Comparison of ENCODE assay signal across 29 mouse cellular contexts in the genomic region with DNA sequence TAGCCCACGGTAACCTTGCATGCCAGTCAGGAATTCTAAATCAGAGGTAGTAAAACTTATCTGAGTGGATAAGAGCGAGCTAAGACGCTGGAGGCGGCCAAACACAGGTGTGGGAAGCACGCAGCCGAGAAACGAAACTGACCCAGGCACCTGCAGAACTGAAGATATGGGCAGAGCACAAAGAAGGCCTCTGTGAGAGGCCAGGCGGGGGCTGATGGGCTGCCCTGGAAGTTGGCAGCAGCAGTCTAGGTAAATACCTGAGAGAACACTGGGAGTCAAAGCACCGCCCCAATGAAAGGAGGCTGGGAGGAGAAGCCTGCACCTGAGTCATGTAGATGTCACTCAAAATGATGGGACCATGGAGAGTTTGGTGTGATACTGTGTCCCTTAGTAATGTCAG. TPM values are rescaled to one million over a fixed set of nuclear protein-coding genes. Genes with fewer than 3 reads are reported as not detected.
A peak's percentile ranks its signal among the peaks of the same experiment; 100 is the strongest.
DNase-seq lines count a peak whose midpoint lies in the region; ATAC-seq and TF ChIP-seq lines count a peak whose summit lies in the region.
"Had no signal": no experiment of that assay in that cellular context is flagged by ENCODE, and none has a peak within 500 bp of the region (broad histone marks: within the 10 kb centered on the region; RNA-seq: fewer than 3 reads in every experiment).

No protein-coding gene starts in this region.

- H3K4me2 ChIP-seq in kidney, postnatal 0 days (ENCODE audit: low read length), result no peak overlapping the region
- H3K4me2 ChIP-seq: embryonic facial prominence, embryonic 12.5 days; forebrain, embryonic 12.5 days; hindbrain, embryonic 14.5 days; liver, embryonic 13.5 days had no signal

- no peak for ATAC-seq in kidney, postnatal 0 days (replicated peaks; ENCODE audit: low FRiP score, low read depth)
- ATAC-seq: inflammation-experienced regulatory T-cells, adult 6 months; midbrain, embryonic 16.5 days had no signal

- H3K27ac ChIP-seq in kidney, postnatal 0 days, result peak overlapping the region; percentile 66; the same call in 1 of the 2 replicates
- no peak overlapping the region for H3K27ac ChIP-seq in kidney, adult 2 months (ENCODE audit: insufficient read depth, low read depth, low read length)
- H3K27ac ChIP-seq in small intestine, adult 2 months (ENCODE audit: insufficient read depth, low read depth, low read length), result peak overlapping the region; percentile 93
- H3K27ac ChIP-seq: embryonic facial prominence, embryonic 12.5 days; forebrain, embryonic 12.5 days; gastrocnemius, adult 2 months; heart, embryonic 10.5 days; hindbrain, embryonic 14.5 days; liver, embryonic 13.5 days; macrophage; midbrain, embryonic 10.5 days had no signal

- TF ChIP-seq POLR2A in kidney, adult 2 months (IDR thresholded peaks at IDR 0.05; ENCODE audit: low read depth, low read length), result no peak
- peak; percentile 44; the same call in 1 of the 2 replicates for TF ChIP-seq POLR2A in small intestine, adult 2 months (IDR thresholded peaks at IDR 0.05; ENCODE audit: low read depth, low read length)

- peaks cover 12% of the 10 kb centered on the region for H3K4me1 ChIP-seq in kidney, postnatal 0 days (replicated peaks; ENCODE audit: insufficient read depth, low read length)
- H3K4me1 ChIP-seq in kidney, adult 2 months (ENCODE audit: control insufficient read depth, insufficient read depth, low read length), result peaks cover 13% of the 10 kb centered on the region
- H3K4me1 ChIP-seq in small intestine, adult 2 months (ENCODE audit: control insufficient read depth, insufficient read depth, insufficient read length, low read length), result peaks cover 29% of the 10 kb centered on the region
- H3K4me1 ChIP-seq: embryonic facial prominence, embryonic 12.5 days; forebrain, embryonic 12.5 days; liver, embryonic 13.5 days; midbrain, embryonic 10.5 days had no signal

- no peaks in the 10 kb centered on the region for H3K27me3 ChIP-seq in kidney, postnatal 0 days (ENCODE audit: insufficient read depth, low read length)
- no peaks in the 10 kb centered on the region for H3K27me3 ChIP-seq in kidney, adult 2 months (replicated peaks; ENCODE audit: control insufficient read depth, insufficient read depth, low read length)
- H3K27me3 ChIP-seq in small intestine, adult 2 months (ENCODE audit: control insufficient read depth, insufficient read depth, low read length), result no peaks in the 10 kb centered on the region
- H3K27me3 ChIP-seq: CH12.LX; embryonic facial prominence, embryonic 12.5 days; forebrain, embryonic 12.5 days; liver, embryonic 13.5 days had no signal

- DNase-seq in kidney, postnatal 0 days (ENCODE audit: low spot score), result no peak
- no peak for DNase-seq in kidney, adult 2 months
- DNase-seq in ovary, postnatal 36 days (ENCODE audit: low spot score), result peak; percentile 24
- no peak for DNase-seq in ovary, postnatal 14 days (ENCODE audit: low spot score)
- no peak for DNase-seq in embryo, embryonic 11 days
- DNase-seq in adrenal gland, adult 2 months, result no peak
- DNase-seq: adrenal gland, adult 8-10 months; B cell, adult 2 months; cerebellum, adult 18-20 months; cerebellum, postnatal 14 days; gastrocnemius, adult 2 months; heart, postnatal 4 days; liver, embryonic 13.5 days; right cerebral cortex, postnatal 14 days; spleen, adult 18-20 months; thymus, adult 18-20 months; thymus, postnatal 36 days had no signal

- no peak overlapping the region for H3K4me3 ChIP-seq in kidney, postnatal 0 days (replicated peaks; ENCODE audit: low read depth, low read length)
- no peak overlapping the region for H3K4me3 ChIP-seq in kidney, adult 2 months (ENCODE audit: insufficient read depth, low read depth, low read length)
- H3K4me3 ChIP-seq in small intestine, adult 2 months (ENCODE audit: low read depth, low read length), result no peak overlapping the region
- H3K4me3 ChIP-seq: embryonic facial prominence, embryonic 12.5 days; forebrain, embryonic 12.5 days; gastrocnemius, adult 2 months; heart, embryonic 10.5 days; liver, embryonic 13.5 days; midbrain, embryonic 10.5 days; myocyte had no signal

- TF ChIP-seq CTCF in kidney, postnatal 0 days (IDR thresholded peaks at IDR 0.05; ENCODE audit: low read depth), result no peak
- no peak for TF ChIP-seq CTCF in kidney, adult 2 months (conservative IDR thresholded peaks at IDR 0.05; ENCODE audit: insufficient read depth, insufficient read length, low read depth, low read length)
- TF ChIP-seq CTCF in small intestine, adult 2 months (IDR thresholded peaks at IDR 0.05; ENCODE audit: extremely low read depth, insufficient read length, insufficient replicate concordance, low read depth, low read length), result no peak

- H3K9me3 ChIP-seq in kidney, postnatal 0 days (replicated peaks; ENCODE audit: low read length), result no peaks in the 10 kb centered on the region
- H3K9me3 ChIP-seq: embryonic facial prominence, embryonic 12.5 days; forebrain, embryonic 12.5 days; G1E; heart, embryonic 10.5 days; liver, embryonic 13.5 days; midbrain, embryonic 10.5 days had no signal

- no peak overlapping the region for H3K9ac ChIP-seq in kidney, postnatal 0 days (ENCODE audit: low read depth, low read length)
- H3K9ac ChIP-seq: embryonic facial prominence, embryonic 12.5 days; forebrain, embryonic 12.5 days; hindbrain, embryonic 14.5 days; liver, embryonic 13.5 days had no signal

- H3K36me3 ChIP-seq in kidney, postnatal 0 days (ENCODE audit: insufficient read depth, low read length), result no peaks in the 10 kb centered on the region
- H3K36me3 ChIP-seq in kidney, adult 2 months (ENCODE audit: control insufficient read depth, insufficient read depth, low read length), result no peaks in the 10 kb centered on the region
- peaks cover 2% of the 10 kb centered on the region for H3K36me3 ChIP-seq in small intestine, adult 2 months (ENCODE audit: control insufficient read depth, insufficient read depth, low read length)

- WGBS in kidney, postnatal 0 days, result 73% methylated on average over 9 of the region's 9 CpGs
- WGBS in kidney, adult 2 months, result 76% methylated on average over 9 of the region's 9 CpGs
- 35% methylated on average over 9 of the region's 9 CpGs for WGBS in small intestine, adult 2 months

RNA-seq across cellular contexts. Expression of gene Anpep, which starts 27.7 kb away (rescaled TPM):
- 265 and 334 TPM in 2 replicates for polyA plus RNA-seq in kidney, postnatal 0 days (2015; fragmentation: Nextera tagmentation; extraction: Ambion mirVana)
- polyA plus RNA-seq in kidney, adult 2 months (2012; rRNA removed), result 170 and 175 TPM in 2 replicates
- polyA plus RNA-seq in small intestine, adult 2 months (2012; rRNA removed), result 1,432 and 7,549 TPM in 2 replicates
- total RNA-seq in adrenal gland, adult 2 months (2021), result 10 to 100 TPM in 1 of 2 experiments, 1 to 10 TPM in 1; 8.9 to 12.0 TPM
- 9.7 and 9.8 TPM in 2 replicates for polyA plus RNA-seq in adrenal gland, adult 2 months (2012; rRNA removed)
- polyA plus RNA-seq: G1E had no signal

RNA-seq across cellular contexts. Expression of gene Ap3s2, which starts 31.8 kb away (rescaled TPM):
- 31.5 and 37.7 TPM in 2 replicates for polyA plus RNA-seq in kidney, postnatal 0 days (2015; fragmentation: Nextera tagmentation; extraction: Ambion mirVana)
- 18.0 and 19.6 TPM in 2 replicates for polyA plus RNA-seq in kidney, adult 2 months (2012; rRNA removed)
- 5.2 and 10.4 TPM in 2 replicates for polyA plus RNA-seq in small intestine, adult 2 months (2012; rRNA removed)
- 10 to 100 TPM; 18.5 to 27.2 TPM for total RNA-seq in adrenal gland, adult 2 months (2021)
- 17.2 and 21.7 TPM in 2 replicates for polyA plus RNA-seq in adrenal gland, adult 2 months (2012; rRNA removed)

RNA-seq across cellular contexts. Expression of gene Arpin, which starts 46.6 kb away (rescaled TPM):
- polyA plus RNA-seq in kidney, postnatal 0 days (2015; fragmentation: Nextera tagmentation; extraction: Ambion mirVana), result 30.6 and 34.4 TPM in 2 replicates
- polyA plus RNA-seq in kidney, adult 2 months (2012; rRNA removed), result 15.4 and 17.0 TPM in 2 replicates
- 21.3 and 23.2 TPM in 2 replicates for polyA plus RNA-seq in small intestine, adult 2 months (2012; rRNA removed)
- 10 to 100 TPM; 15.2 to 18.9 TPM for total RNA-seq in adrenal gland, adult 2 months (2021)
- polyA plus RNA-seq in adrenal gland, adult 2 months (2012; rRNA removed), result 9.5 and 12.9 TPM in 2 replicates
- total RNA-seq: CH12.LX, G1E had no signal
- polyA plus RNA-seq: G1E had no signal
